Mouse (Mus musculus): Measurements from ENCODE around the gene Slc27a3.

- TF ChIP-seq CTCF (IDR thresholded peaks at IDR 0.05; ENCODE audit: borderline replicate concordance, insufficient read depth, low read length): no peak
- TF ChIP-seq POLR2A (IDR thresholded peaks at IDR 0.05; ENCODE audit: low read depth, low read length): no peak
These were observed 41.9 kb downstream of the Slc27a3 start for GRCm38 (mm10) chr3:90347847-90348246.

Data from embryonic fibroblast, embryonic 13.5 days (primary cell).